Comparison of ENCODE assay signal across 8 mouse cellular contexts in the genomic region with DNA sequence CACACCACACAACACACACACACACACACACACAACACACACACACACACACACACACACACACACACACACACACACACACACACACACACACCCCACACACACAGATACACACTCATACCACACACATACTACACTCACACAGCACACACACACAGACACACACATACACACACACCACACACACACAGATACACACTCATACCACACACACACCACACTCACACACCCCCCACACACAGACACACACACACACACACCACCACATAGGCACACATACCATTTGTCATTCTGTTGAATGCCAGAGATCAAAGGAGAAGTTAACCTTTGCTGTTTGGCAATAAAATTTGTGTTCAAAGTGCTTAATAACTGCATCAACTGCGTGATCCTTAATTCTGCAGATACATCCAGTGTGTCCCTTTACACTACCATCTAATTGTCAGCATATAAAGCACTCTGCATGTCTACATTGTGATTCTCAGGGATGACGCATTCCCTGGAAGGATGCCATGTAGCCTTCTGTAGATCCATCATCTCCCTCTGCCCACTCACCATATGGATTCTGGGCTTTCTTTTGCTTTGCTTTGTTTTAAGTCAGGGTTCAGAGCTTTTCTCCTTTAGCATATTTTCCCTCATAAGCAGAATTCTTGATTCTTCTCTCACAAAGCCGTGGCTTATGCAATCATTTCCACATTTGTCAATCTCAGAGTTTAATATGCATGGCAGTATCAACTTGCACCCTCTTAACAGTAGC.
DNase-seq lines count a peak whose midpoint lies in the region; ATAC-seq and TF ChIP-seq lines count a peak whose summit lies in the region.

No protein-coding gene starts in this region.

- DNase-seq in cerebellum, postnatal 10 days = peak; percentile 34 to 47
- DNase-seq in cerebellum, adult 8-10 months = no peak
- DNase-seq in left cerebral cortex, adult 11 months (ENCODE audit: low spot score) = peak; percentile 72
- DNase-seq in left cerebral cortex, postnatal 4 days = no peak
- DNase-seq in layer of hippocampus, adult 2 months (ENCODE audit: low spot score in 2 of 2) = peak; percentile 64 to 86
- peak; percentile 69 for DNase-seq in right cerebral cortex, postnatal 14 days
- no peak for DNase-seq in neural tube, embryonic 10.5 days (ENCODE audit: extremely low spot score, low spot score)
- no peak for DNase-seq in liver, embryonic 11.5 days (ENCODE audit: low spot score)

- H3K36me3 ChIP-seq in liver, embryonic 11.5 days (ENCODE audit: control insufficient read depth, insufficient read depth, low read length) = no peaks in the 10 kb centered on the region

- peak overlapping the region; percentile 19; the same call in 1 of the 2 replicates for H3K4me3 ChIP-seq in layer of hippocampus, adult 2 months
- H3K4me3 ChIP-seq in liver, embryonic 11.5 days (ENCODE audit: low read depth, low read length) = no peak overlapping the region

- H3K27ac ChIP-seq in layer of hippocampus, adult 2 months = peak overlapping the region; percentile 68
- no peak overlapping the region for H3K27ac ChIP-seq in liver, embryonic 11.5 days (ENCODE audit: low read depth, low read length)

- intact Hi-C loops in left cerebral cortex, postnatal 4 days (cut with DNase I) = no loop called here

- no peak for ATAC-seq in liver, embryonic 11.5 days (replicated peaks; ENCODE audit: low FRiP score)

- no peaks in the 10 kb centered on the region for H3K27me3 ChIP-seq in liver, embryonic 11.5 days (replicated peaks; ENCODE audit: control insufficient read depth, insufficient read depth, low read length)

- TF ChIP-seq CTCF in layer of hippocampus, adult 2 months (conservative IDR thresholded peaks at IDR 0.05) = no peak

- no peaks in the 10 kb centered on the region for H3K4me1 ChIP-seq in liver, embryonic 11.5 days (replicated peaks; ENCODE audit: control insufficient read depth, insufficient read depth, low read length)

- no peak overlapping the region for H3K9ac ChIP-seq in liver, embryonic 11.5 days (ENCODE audit: low read depth, low read length)

- no peak overlapping the region for H3K4me2 ChIP-seq in liver, embryonic 11.5 days

- 76% methylated on average over 3 of the region's 3 CpGs for WGBS in liver, embryonic 11.5 days

- no peaks in the 10 kb centered on the region for H3K9me3 ChIP-seq in liver, embryonic 11.5 days (ENCODE audit: control insufficient read depth, low read length)

Comparison
In these comparisons a context has a peak if more than half of its experiments do, and no peak if none do; other contexts are left out.
1. DNase-seq: peak in cerebellum, postnatal 10 days (2 of 2), left cerebral cortex, adult 11 months (single experiment), layer of hippocampus, adult 2 months (2 of 2) and right cerebral cortex, postnatal 14 days (single experiment); none in cerebellum, adult 8-10 months (single experiment), left cerebral cortex, postnatal 4 days (single experiment), neural tube, embryonic 10.5 days (single experiment) and liver, embryonic 11.5 days (single experiment).